Mouse (Mus musculus): Measurements from ENCODE around the gene Nanos2. TPM values are rescaled to one million over a fixed set of nuclear protein-coding genes. Genes with fewer than 3 reads are reported as not detected.

The Nanos2 gene
- total and polyA plus RNA-seq, 3 experiments, result 0.16 TPM; not detected in 2

DNA sequence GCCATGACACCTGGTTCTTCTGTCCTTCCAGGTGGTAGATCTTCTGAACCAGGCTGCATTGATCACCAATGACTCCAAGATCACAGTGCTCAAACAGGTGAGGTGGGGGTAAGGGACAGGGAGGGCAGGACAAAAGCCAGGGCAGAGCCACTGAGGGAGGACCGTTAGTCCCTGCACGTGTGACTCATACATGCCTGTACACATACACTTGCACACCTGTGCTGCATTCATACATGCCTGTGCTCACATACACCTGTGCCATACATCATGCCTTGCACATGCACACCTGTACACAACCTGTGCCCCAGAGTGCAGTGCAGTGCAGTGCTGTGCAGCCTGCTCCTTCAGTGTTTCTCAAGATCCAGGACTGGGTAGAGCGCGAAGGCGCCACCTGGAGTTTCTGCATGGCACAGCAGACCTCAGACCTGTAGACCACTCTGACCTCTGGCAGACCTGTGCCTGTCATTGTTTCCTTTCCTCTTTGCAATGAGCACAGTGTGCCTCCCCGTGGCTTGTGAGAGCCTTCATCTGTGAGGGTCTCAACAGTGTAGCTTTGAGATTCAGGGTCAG is 42.0 kb downstream of the Nanos2 start:
- Histone ChIP-seq H3K36me3 (replicated peaks) (peaks cover 77% of the 10 kb centered on the region), H3K27me3 (ENCODE audit: insufficient read depth, low read length) (no peaks in the 10 kb centered on the region), H3K4me3 (ENCODE audit: low read depth, low read length) (peak overlapping the region; percentile 10; the same call in 1 of the 2 replicates), H3K4me1 (ENCODE audit: insufficient read depth, low read depth, low read length) (peaks cover 45% of the 10 kb centered on the region), H3K9me3 (replicated peaks) (no peaks in the 10 kb centered on the region)
- peak; percentile 45; the same call in 1 of the 2 replicates for ATAC-seq (ENCODE audit: extremely low read depth, insufficient number of reproducible peaks, low FRiP score, poor library complexity, severe bottlenecking)
- DNase-seq (ENCODE audit: low spot score), result peak; percentile 32
- TF ChIP-seq GATA2 (IDR thresholded peaks at IDR 0.05; ENCODE audit: borderline replicate concordance, low read depth, low read length) (no peak), CTCF (IDR thresholded peaks at IDR 0.05; ENCODE audit: low read depth, low read length) (peak; percentile 85), POLR2AphosphoS5 (IDR thresholded peaks at IDR 0.05; ENCODE audit: insufficient replicate concordance, low read depth, low read length) (0 out of 2 replicates have a peak, but pooled peaks have one; percentile 74), TAL1 (conservative IDR thresholded peaks at IDR 0.05; ENCODE audit: low read depth, low read length) (no peak)

DNA sequence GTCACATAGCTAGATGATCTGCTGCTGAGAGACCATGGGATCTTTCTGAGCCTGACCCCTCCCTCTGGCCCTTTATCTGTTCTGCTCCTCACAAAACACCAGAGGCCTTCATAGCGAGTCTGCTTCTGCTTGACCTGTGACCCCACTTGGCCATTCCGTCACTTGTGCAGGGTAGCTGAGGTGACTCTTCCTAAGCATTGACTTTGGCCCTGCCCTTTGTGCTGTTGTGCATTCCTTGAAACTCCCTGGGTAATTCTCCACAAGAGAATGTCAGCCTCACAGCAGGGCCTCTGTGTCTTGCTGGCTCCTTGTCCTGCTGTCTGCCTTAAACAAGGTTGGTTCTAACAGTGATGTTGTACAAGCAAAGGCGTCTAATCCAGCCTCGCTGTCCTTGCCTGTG is 44.4 kb downstream of the Nanos2 start:
- no peaks in the 10 kb centered on the region for H3K9me3 ChIP-seq (replicated peaks)
- TF ChIP-seq POLR2AphosphoS5 (IDR thresholded peaks at IDR 0.05; ENCODE audit: insufficient replicate concordance, low read depth, low read length) (no peak), GATA1 (IDR thresholded peaks at IDR 0.05; ENCODE audit: borderline replicate concordance, low read length) (no peak), TAL1 (conservative IDR thresholded peaks at IDR 0.05; ENCODE audit: low read depth, low read length) (no peak), CTCF (IDR thresholded peaks at IDR 0.05; ENCODE audit: low read depth, low read length) (no peak), GATA2 (IDR thresholded peaks at IDR 0.05; ENCODE audit: borderline replicate concordance, low read depth, low read length) (no peak)
- H3K36me3 ChIP-seq (replicated peaks), result peaks cover 93% of the 10 kb centered on the region
- ATAC-seq (ENCODE audit: extremely low read depth, insufficient number of reproducible peaks, low FRiP score, poor library complexity, severe bottlenecking) (no peak), DNase-seq (ENCODE audit: low spot score) (no peak)
- peaks cover 28% of the 10 kb centered on the region for H3K4me1 ChIP-seq (ENCODE audit: insufficient read depth, low read depth, low read length)
- H3K27me3 ChIP-seq (ENCODE audit: insufficient read depth, low read length), result no peaks in the 10 kb centered on the region
- no peak overlapping the region for H3K4me3 ChIP-seq (ENCODE audit: low read depth, low read length)

Other genes with a start within 250 kb of the Nanos2 start
Only the 20 nearest of the 22 such genes appear.
- not detected in 2 replicates for gene Psg19, start 188.9 kb upstream of the Nanos2 start, total RNA-seq (2014; fragmentation: Nextera tagmentation)
- 0.11 TPM in 1 of 2 replicates, not detected in the other for gene Psg19, start 188.9 kb upstream of the Nanos2 start, total RNA-seq (2017)
- gene Psg19, start 188.9 kb upstream of the Nanos2 start, polyA plus RNA-seq (2012), result not detected in 2 replicates
- not detected in 2 replicates for gene Psg17, start 165.8 kb upstream of the Nanos2 start, total RNA-seq (2014; fragmentation: Nextera tagmentation)
- gene Psg17, start 165.8 kb upstream of the Nanos2 start, total RNA-seq (2017), result 0.11 TPM in 1 of 2 replicates, not detected in the other
- gene Psg17, start 165.8 kb upstream of the Nanos2 start, polyA plus RNA-seq (2012), result not detected in 2 replicates
- gene Mill2, start 147.4 kb upstream of the Nanos2 start, total RNA-seq (2014; fragmentation: Nextera tagmentation), result not detected in 2 replicates
- 0.06 and 0.11 TPM in 2 replicates for gene Mill2, start 147.4 kb upstream of the Nanos2 start, total RNA-seq (2017)
- not detected in 2 replicates for gene Mill2, start 147.4 kb upstream of the Nanos2 start, polyA plus RNA-seq (2012)
- gene Pglyrp1, start 116.1 kb upstream of the Nanos2 start, total RNA-seq (2014; fragmentation: Nextera tagmentation), result not detected in 2 replicates
- gene Pglyrp1, start 116.1 kb upstream of the Nanos2 start, total RNA-seq (2017), result not detected in 2 replicates
- not detected in 2 replicates for gene Pglyrp1, start 116.1 kb upstream of the Nanos2 start, polyA plus RNA-seq (2012)
- 2.1 and 9.6 TPM in 2 replicates for gene Ccdc61, start 77.0 kb upstream of the Nanos2 start, total RNA-seq (2014; fragmentation: Nextera tagmentation)
- 5.1 and 9.4 TPM in 2 replicates for gene Ccdc61, start 77.0 kb upstream of the Nanos2 start, total RNA-seq (2017)
- gene Ccdc61, start 77.0 kb upstream of the Nanos2 start, polyA plus RNA-seq (2012), result 47.9 and 61.1 TPM in 2 replicates
- not detected in 2 replicates for gene Nova2, start 61.5 kb upstream of the Nanos2 start, total RNA-seq (2014; fragmentation: Nextera tagmentation)
- gene Nova2, start 61.5 kb upstream of the Nanos2 start, total RNA-seq (2017), result under 0.01 and 0.05 TPM in 2 replicates
- not detected in 2 replicates for gene Nova2, start 61.5 kb upstream of the Nanos2 start, polyA plus RNA-seq (2012)
- gene Mypop, start 3.8 kb downstream of the Nanos2 start, total RNA-seq (2014; fragmentation: Nextera tagmentation), result 2.4 and 3.9 TPM in 2 replicates
- 2.0 and 4.1 TPM in 2 replicates for gene Mypop, start 3.8 kb downstream of the Nanos2 start, total RNA-seq (2017)
- 15.8 and 20.5 TPM in 2 replicates for gene Mypop, start 3.8 kb downstream of the Nanos2 start, polyA plus RNA-seq (2012)
- gene Irf2bp1, start 16.6 kb downstream of the Nanos2 start, total RNA-seq (2014; fragmentation: Nextera tagmentation), result 34.1 and 34.9 TPM in 2 replicates
- 13.4 TPM in 2 replicates for gene Irf2bp1, start 16.6 kb downstream of the Nanos2 start, total RNA-seq (2017)
- gene Irf2bp1, start 16.6 kb downstream of the Nanos2 start, polyA plus RNA-seq (2012), result 105 and 139 TPM in 2 replicates
- gene Foxa3, start 36.1 kb downstream of the Nanos2 start, total RNA-seq (2014; fragmentation: Nextera tagmentation), result not detected in 2 replicates
- gene Foxa3, start 36.1 kb downstream of the Nanos2 start, total RNA-seq (2017), result not detected in 2 replicates
- gene Foxa3, start 36.1 kb downstream of the Nanos2 start, polyA plus RNA-seq (2012), result 0.03 TPM in 1 of 2 replicates, not detected in the other
- gene Sympk, start 37.0 kb downstream of the Nanos2 start, total RNA-seq (2014; fragmentation: Nextera tagmentation), result 119 and 149 TPM in 2 replicates
- 47.6 and 48.1 TPM in 2 replicates for gene Sympk, start 37.0 kb downstream of the Nanos2 start, total RNA-seq (2017)
- gene Sympk, start 37.0 kb downstream of the Nanos2 start, polyA plus RNA-seq (2012), result 257 and 260 TPM in 2 replicates
- gene Rsph6a, start 67.3 kb downstream of the Nanos2 start, total RNA-seq (2014; fragmentation: Nextera tagmentation), result not detected in 2 replicates
- 0.33 and 0.76 TPM in 2 replicates for gene Rsph6a, start 67.3 kb downstream of the Nanos2 start, total RNA-seq (2017)
- gene Rsph6a, start 67.3 kb downstream of the Nanos2 start, polyA plus RNA-seq (2012), result 0.16 and 0.23 TPM in 2 replicates
- gene Dmwd, start 88.8 kb downstream of the Nanos2 start, total RNA-seq (2014; fragmentation: Nextera tagmentation), result 36.2 and 50.6 TPM in 2 replicates
- 22.4 and 23.6 TPM in 2 replicates for gene Dmwd, start 88.8 kb downstream of the Nanos2 start, total RNA-seq (2017)
- gene Dmwd, start 88.8 kb downstream of the Nanos2 start, polyA plus RNA-seq (2012), result 141 and 150 TPM in 2 replicates
- gene Dmpk, start 96.4 kb downstream of the Nanos2 start, total RNA-seq (2014; fragmentation: Nextera tagmentation), result 17.1 and 27.5 TPM in 2 replicates
- 7.3 and 8.0 TPM in 2 replicates for gene Dmpk, start 96.4 kb downstream of the Nanos2 start, total RNA-seq (2017)
- 78.7 and 82.1 TPM in 2 replicates for gene Dmpk, start 96.4 kb downstream of the Nanos2 start, polyA plus RNA-seq (2012)
- 1.8 and 3.8 TPM in 2 replicates for gene Six5, start 107.2 kb downstream of the Nanos2 start, total RNA-seq (2014; fragmentation: Nextera tagmentation)
- 2.6 and 3.6 TPM in 2 replicates for gene Six5, start 107.2 kb downstream of the Nanos2 start, total RNA-seq (2017)
- gene Six5, start 107.2 kb downstream of the Nanos2 start, polyA plus RNA-seq (2012), result 9.2 and 9.9 TPM in 2 replicates
- 0.39 TPM in 1 of 2 replicates, not detected in the other for gene Gm4969, start 131.0 kb downstream of the Nanos2 start, total RNA-seq (2014; fragmentation: Nextera tagmentation)
- 0.05 TPM in 1 of 2 replicates, not detected in the other for gene Gm4969, start 131.0 kb downstream of the Nanos2 start, total RNA-seq (2017)
- gene Gm4969, start 131.0 kb downstream of the Nanos2 start, polyA plus RNA-seq (2012), result 0.01 TPM in 1 of 2 replicates, not detected in the other
- gene Fbxo46, start 132.5 kb downstream of the Nanos2 start, total RNA-seq (2014; fragmentation: Nextera tagmentation), result 3.3 and 6.7 TPM in 2 replicates
- 6.2 and 7.2 TPM in 2 replicates for gene Fbxo46, start 132.5 kb downstream of the Nanos2 start, total RNA-seq (2017)
- gene Fbxo46, start 132.5 kb downstream of the Nanos2 start, polyA plus RNA-seq (2012), result 27.3 and 27.8 TPM in 2 replicates
- gene Qpctl, start 161.9 kb downstream of the Nanos2 start, total RNA-seq (2014; fragmentation: Nextera tagmentation), result 5.1 and 5.9 TPM in 2 replicates
- gene Qpctl, start 161.9 kb downstream of the Nanos2 start, total RNA-seq (2017), result 2.6 and 3.0 TPM in 2 replicates
- 6.2 and 6.7 TPM in 2 replicates for gene Qpctl, start 161.9 kb downstream of the Nanos2 start, polyA plus RNA-seq (2012)
- gene Snrpd2, start 162.3 kb downstream of the Nanos2 start, total RNA-seq (2014; fragmentation: Nextera tagmentation), result 19.5 and 25.5 TPM in 2 replicates
- 75.1 and 92.3 TPM in 2 replicates for gene Snrpd2, start 162.3 kb downstream of the Nanos2 start, total RNA-seq (2017)
- 73.1 and 75.0 TPM in 2 replicates for gene Snrpd2, start 162.3 kb downstream of the Nanos2 start, polyA plus RNA-seq (2012)
- gene Gipr, start 178.7 kb downstream of the Nanos2 start, total RNA-seq (2014; fragmentation: Nextera tagmentation), result 7.0 and 10.7 TPM in 2 replicates
- 6.5 and 6.8 TPM in 2 replicates for gene Gipr, start 178.7 kb downstream of the Nanos2 start, total RNA-seq (2017)
- gene Gipr, start 178.7 kb downstream of the Nanos2 start, polyA plus RNA-seq (2012), result 7.1 and 7.7 TPM in 2 replicates
- gene Eml2, start 189.0 kb downstream of the Nanos2 start, total RNA-seq (2014; fragmentation: Nextera tagmentation), result 13.6 and 19.0 TPM in 2 replicates
- 14.3 and 15.1 TPM in 2 replicates for gene Eml2, start 189.0 kb downstream of the Nanos2 start, total RNA-seq (2017)
- gene Eml2, start 189.0 kb downstream of the Nanos2 start, polyA plus RNA-seq (2012), result 25.4 and 27.2 TPM in 2 replicates